Mouse (Mus musculus) limb, embryonic 14.5 days (tissue): ENCODE results near the gene Marc2. TPM values are rescaled to one million over a fixed set of nuclear protein-coding genes. Genes with fewer than 3 reads are reported as not detected.
A peak's percentile ranks its signal among the peaks of the same experiment; 100 is the strongest.

Experiments
- ATAC-seq: fragments of 200-750 bp; cut with Nextera tagmentation; 2 replicates; pipeline ENCODE4 v1.8.0; 2017; ENCODE audit warnings: low read depth, moderate number of reproducible peaks, moderate TSS enrichment; ENCODE audit not compliant: low FRiP score
- DNase-seq: peaks from one replicate; pipeline ENCODE4 v3.0.0-alpha.2; 2015; ENCODE audit warnings: low spot score
- H3K27ac ChIP-seq: fragments of 300-500 bp; sonication (generic); replicated peaks from 2 replicates; pipeline ENCODE4 v1.5.1; 2014; ENCODE audit warnings: low read depth, mild to moderate bottlenecking, low read length, moderate library complexity, mixed read lengths
- H3K27me3 ChIP-seq: fragments of 300-500 bp; sonication (generic); 2 replicates; pipeline ENCODE4 v1.6.1; 2014; ENCODE audit warnings: low read length, mixed read lengths; ENCODE audit not compliant: control insufficient read depth, insufficient read depth
- H3K36me3 ChIP-seq: fragments of 300-500 bp; sonication (generic); 2 replicates; pipeline ENCODE4 v1.6.1; 2014; ENCODE audit warnings: mild to moderate bottlenecking, low read length, moderate library complexity, mixed read lengths; ENCODE audit not compliant: control insufficient read depth, insufficient read depth
- H3K4me1 ChIP-seq: fragments of 300-500 bp; sonication (generic); 2 replicates; pipeline ENCODE4 v1.6.1; 2014; ENCODE audit warnings: antibody characterized with exemption, low read length, mixed read lengths; ENCODE audit not compliant: control insufficient read depth, insufficient read depth
- H3K4me2 ChIP-seq: fragments of 300-500 bp; sonication (generic); replicated peaks from 2 replicates; pipeline ENCODE4 v1.6.1; 2014; ENCODE audit warnings: low read depth, mild to moderate bottlenecking, low read length, moderate library complexity; ENCODE audit not compliant: severe bottlenecking
- H3K4me3 ChIP-seq: fragments of 300-500 bp; sonication (generic); replicated peaks from 2 replicates; pipeline ENCODE4 v1.5.1; 2014; ENCODE audit warnings: low read length
- H3K9ac ChIP-seq: fragments of 300-500 bp; sonication (generic); 2 replicates; pipeline ENCODE4 v1.6.1; 2014; ENCODE audit warnings: mild to moderate bottlenecking, low read depth, low read length, moderate library complexity; ENCODE audit not compliant: severe bottlenecking
- H3K9me3 ChIP-seq: fragments of 300-500 bp; sonication (generic); 2 replicates; pipeline ENCODE4 v1.6.1; 2016; ENCODE audit warnings: low read length; ENCODE audit not compliant: control insufficient read depth
- POLR2A ChIP-seq: fragments of 200-500 bp; IDR thresholded peaks from 2 replicates; pipeline ENCODE4 v1.8.0; 2012; ENCODE audit warnings: inconsistent platforms, mild to moderate bottlenecking, moderate library complexity, borderline replicate concordance; ENCODE audit not compliant: insufficient read depth, insufficient read length; ENCODE audit errors: extremely low read depth
- WGBS: fragments of 180-500 bp; shearing (Covaris S2); extraction: QIAGEN DNeasy Blood & Tissue Kit; methylation state at CpG from one replicate; pipeline ENCODE4 v1.1.7; 2014; 5-methylcytosine and 5-hydroxymethylcytosine counted together
- polyA plus RNA-seq, 2 experiments: library from polyadenylated mRNA; depleted of rRNA in 1 of 2; stranded (reverse) in 1 of 2; unstranded in 1 of 2; fragments of >200 nt; fragmentation: Nextera tagmentation in 1 of 2; extraction: Ambion mirVana in 1 of 2; gene quantifications; 2 replicates each; pipeline versions ENCODE4 v1.2.1 to v1.2.3; 2012 to 2014

The Marc2 gene
- polyA plus RNA-seq, 2 experiments: 68.7 to 239 TPM

DNA sequence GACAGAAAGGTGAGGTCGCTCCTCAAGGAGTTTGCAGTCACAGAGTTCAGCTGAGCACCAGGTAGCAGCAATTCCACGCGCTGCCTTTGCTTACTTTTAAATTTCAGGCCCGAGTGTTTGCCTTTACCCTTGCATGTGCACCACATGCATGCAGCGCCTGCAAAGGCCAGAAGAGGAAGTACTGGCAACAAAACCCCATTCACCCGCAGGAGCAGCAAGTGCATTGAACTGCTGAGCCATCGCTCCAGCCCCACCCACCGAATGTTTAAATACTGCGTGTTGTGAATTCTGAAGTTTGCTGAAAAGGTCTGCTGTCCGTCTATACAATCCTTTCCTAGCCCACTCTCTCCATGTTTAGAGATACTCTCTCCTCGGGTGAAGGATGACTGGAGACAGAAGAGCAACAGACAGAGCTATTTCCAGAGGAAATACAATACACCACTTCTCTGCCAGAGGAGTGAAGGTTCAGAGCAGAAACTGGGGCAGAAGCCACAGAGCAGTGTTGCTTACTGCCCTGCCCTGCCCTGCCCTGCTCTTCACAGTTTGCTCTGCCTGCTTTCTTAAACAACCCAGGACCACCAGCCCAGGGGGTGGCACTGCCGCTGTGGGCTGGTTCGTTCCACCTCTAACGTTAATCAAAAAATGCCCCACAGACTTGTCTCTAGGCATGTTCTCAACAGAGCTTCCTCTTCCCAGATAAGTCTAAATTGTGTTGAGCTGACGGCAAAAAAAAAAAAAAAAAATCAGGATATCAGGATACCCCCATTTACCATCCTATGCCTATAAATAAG lies 38.4 kb downstream of the Marc2 start:
- H3K4me3 ChIP-seq: no peak overlapping the region
- no peak for DNase-seq
- no peaks in the 10 kb centered on the region for H3K9me3 ChIP-seq
- no peak overlapping the region for H3K4me2 ChIP-seq
- no peak for ATAC-seq
- no peak overlapping the region for H3K27ac ChIP-seq
- peaks cover 7% of the 10 kb centered on the region; the same call in 1 of the 2 replicates for H3K4me1 ChIP-seq
- H3K9ac ChIP-seq: no peak overlapping the region
- peaks cover 17% of the 10 kb centered on the region for H3K27me3 ChIP-seq
- H3K36me3 ChIP-seq: no peaks in the 10 kb centered on the region
- 78% methylated on average over 15 of the region's 15 CpGs for WGBS
- TF ChIP-seq POLR2A: no peak

DNA sequence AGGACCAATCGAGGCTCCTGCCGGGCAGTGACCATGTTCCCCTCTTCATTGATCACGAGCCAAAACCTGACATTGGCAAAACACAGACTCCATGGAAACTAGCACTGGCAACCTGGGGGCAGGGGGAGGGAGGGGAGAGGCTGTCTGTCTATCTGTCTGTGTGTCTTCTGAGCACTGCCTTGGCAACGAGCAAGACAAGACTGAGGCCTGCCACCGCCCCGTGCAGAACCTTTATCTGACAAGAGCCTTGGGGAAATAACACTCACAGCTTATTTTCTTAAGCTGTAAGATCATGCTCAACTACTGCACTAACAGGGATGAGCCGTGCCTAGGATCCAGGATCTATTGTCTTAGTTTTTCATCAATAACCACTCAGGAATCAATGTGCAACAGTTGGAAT lies 39.1 kb downstream of the Marc2 start:
- TF ChIP-seq POLR2A: no peak
- H3K4me2 ChIP-seq: no peak overlapping the region
- H3K9me3 ChIP-seq: no peaks in the 10 kb centered on the region
- no peak overlapping the region for H3K27ac ChIP-seq
- DNase-seq (no peak), ATAC-seq (no peak)
- no peak overlapping the region for H3K4me3 ChIP-seq
- no peak overlapping the region for H3K9ac ChIP-seq
- 77% methylated on average over 7 of the region's 7 CpGs for WGBS
- peaks cover 17% of the 10 kb centered on the region for H3K27me3 ChIP-seq
- no peaks in the 10 kb centered on the region for H3K36me3 ChIP-seq
- peaks cover 7% of the 10 kb centered on the region; the same call in 1 of the 2 replicates for H3K4me1 ChIP-seq

GRCm38 (mm10) chr1:184805749-184806148 lies 40.5 kb downstream of the Marc2 start:
- no peak overlapping the region for H3K4me2 ChIP-seq
- peaks cover 3% of the 10 kb centered on the region; the same call in 1 of the 2 replicates for H3K4me1 ChIP-seq
- WGBS: 91% methylated on average over 4 of the region's 4 CpGs
- H3K9me3 ChIP-seq: no peaks in the 10 kb centered on the region
- no peak overlapping the region for H3K9ac ChIP-seq
- no peak for DNase-seq
- no peak for TF ChIP-seq POLR2A
- H3K27me3 ChIP-seq: peaks cover 10% of the 10 kb centered on the region
- no peak overlapping the region for H3K4me3 ChIP-seq
- H3K27ac ChIP-seq: no peak overlapping the region
- H3K36me3 ChIP-seq: no peaks in the 10 kb centered on the region
- no peak for ATAC-seq

GRCm38 (mm10) chr1:184793163-184793876 lies 52.9 kb downstream of the Marc2 start:
- ATAC-seq: no peak
- no peak overlapping the region for H3K4me3 ChIP-seq
- no peaks in the 10 kb centered on the region for H3K36me3 ChIP-seq
- 0 out of 2 replicates have a peak overlapping the region, but pooled peaks have one; percentile 16 for H3K4me2 ChIP-seq
- 11% methylated on average over 27 of the region's 27 CpGs for WGBS
- H3K4me1 ChIP-seq: no peaks in the 10 kb centered on the region
- no peaks in the 10 kb centered on the region for H3K9me3 ChIP-seq
- peak; percentile 45 for DNase-seq
- no peak overlapping the region for H3K9ac ChIP-seq
- no peak for TF ChIP-seq POLR2A
- H3K27me3 ChIP-seq: no peaks in the 10 kb centered on the region
- no peak overlapping the region for H3K27ac ChIP-seq

- no peaks in the 10 kb centered on the region for H3K9me3 ChIP-seq
- no peak for TF ChIP-seq POLR2A
Measured at GRCm38 (mm10) chr1:184791109-184791508, 55.1 kb downstream of the Marc2 start.

More at GRCm38 (mm10) chr1:184791109-184791508, 55.1 kb downstream of the Marc2 start:
- Histone ChIP-seq H3K4me3 (no peak overlapping the region), H3K27ac (no peak overlapping the region), H3K4me2 (no peak overlapping the region), H3K27me3 (no peaks in the 10 kb centered on the region), H3K36me3 (no peaks in the 10 kb centered on the region), H3K9ac (no peak overlapping the region), H3K4me1 (no peaks in the 10 kb centered on the region)
- 13% methylated on average over 2 of the region's 2 CpGs for WGBS
- DNase-seq: peak; percentile 62
- no peak for ATAC-seq
